Mouse (Mus musculus) gastrocnemius, postnatal 36 days (tissue): ENCODE measurements around the gene Chst3. TPM values are rescaled to one million over a fixed set of nuclear protein-coding genes. Genes with fewer than 3 reads are reported as not detected.
"Not testable (repeated sequence)": the region's sequence is repeated elsewhere in the genome, so short reads cannot be mapped to it uniquely, and the experiment has no call there.

Source experiments
- DNase-seq, 2 experiments: peaks; one replicate each; pipeline ENCODE4 v3.0.0; 2022
- intact Hi-C: fragments of 180-260 bp; cut with DNase I; formaldehyde crosslinking; loops from one replicate; pipeline ENCODE4 v1.15.1; 2025
- total RNA-seq, 2 experiments: library from RNA; stranded (reverse); gene quantifications; 2 replicates each; pipeline ENCODE4 v1.2.3; 2021

Gene Chst3
- total RNA-seq, 2 experiments from 2014 or later, result 0.36 to 0.37 TPM

DNA sequence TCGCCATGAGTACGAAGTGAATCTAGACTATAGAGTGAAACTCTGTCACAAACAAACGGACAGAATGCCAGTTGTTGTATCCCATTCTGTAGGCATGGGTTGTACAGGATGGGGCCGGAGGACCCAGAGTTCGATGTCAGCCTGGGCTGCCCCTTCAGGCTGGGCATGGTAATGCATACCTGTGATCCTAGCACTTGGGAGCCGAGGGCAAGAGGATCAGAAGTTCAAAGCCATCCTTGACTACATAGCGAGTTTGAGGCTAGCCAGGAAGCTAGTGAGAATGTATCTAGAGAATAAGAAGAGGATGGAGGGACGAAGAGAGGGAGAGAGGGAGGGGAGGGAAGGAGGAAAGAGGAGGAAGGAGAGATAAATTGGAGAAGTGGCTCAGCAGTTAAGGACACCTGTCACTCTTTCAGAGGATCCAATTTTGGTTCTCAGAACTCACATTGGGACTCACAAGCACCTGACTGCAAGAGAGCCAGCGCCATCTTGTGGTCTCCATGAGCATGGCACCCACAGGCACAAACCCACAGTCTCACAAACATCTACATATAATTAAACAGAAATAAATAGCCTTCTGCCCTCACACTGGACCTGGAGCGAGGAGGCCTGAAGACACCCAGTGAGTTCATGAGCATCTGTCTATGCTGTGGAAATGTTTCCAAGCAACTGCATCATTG lies 18.6 kb upstream of the Chst3 start:
- peak; percentile 64 to 71 for DNase-seq
- intact Hi-C loops, result loop anchor here (2.0 kb wide), 2 partner anchors 47 to 89 kb away; no protein-coding TSS in a partner anchor

DNA sequence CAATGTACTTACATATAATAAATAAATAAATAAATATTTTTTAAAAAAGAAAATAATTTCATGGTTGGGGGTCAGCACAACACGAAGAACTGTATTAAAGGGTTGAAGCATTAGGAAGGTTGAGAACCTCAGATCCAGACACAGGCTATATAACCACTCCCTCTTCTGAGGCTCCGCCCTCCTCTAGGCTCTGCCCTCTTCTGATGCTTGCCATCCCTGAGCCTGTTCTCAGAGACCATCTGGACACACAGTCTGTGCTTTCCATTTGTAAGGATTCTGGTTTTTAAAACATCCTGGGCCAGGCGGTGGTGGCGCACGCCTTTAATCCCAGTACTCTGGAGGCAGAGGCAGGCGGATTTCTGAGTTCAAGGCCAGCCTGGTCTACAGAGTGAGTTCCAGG lies 16.8 kb upstream of the Chst3 start:
- DNase-seq, result not testable (repeated sequence)
- intact Hi-C loops, result loop anchor here (2.0 kb wide), 1 partner anchor 87 kb away; no protein-coding TSS in a partner anchor

DNA sequence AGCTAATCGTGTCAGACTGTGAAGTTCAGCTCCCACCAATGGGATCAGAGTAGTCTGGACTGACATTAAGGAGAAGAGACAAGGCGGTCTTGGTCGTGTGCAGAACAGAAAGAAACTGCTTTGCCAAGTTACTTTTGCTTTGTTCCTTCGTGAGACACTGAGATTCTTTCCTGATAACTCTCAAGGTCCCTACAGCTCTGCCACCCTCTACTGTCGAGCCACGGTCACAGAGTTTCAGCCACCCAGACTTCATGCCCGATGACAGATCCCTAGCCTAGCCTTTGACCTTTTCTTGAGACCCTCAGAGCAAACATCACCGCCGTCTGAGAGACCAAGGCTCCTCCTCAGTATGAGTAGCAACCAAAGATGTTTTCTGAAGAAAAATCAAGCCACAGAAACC lies 14.9 kb upstream of the Chst3 start:
- no peak for DNase-seq
- intact Hi-C loops, result no loop called here

DNA sequence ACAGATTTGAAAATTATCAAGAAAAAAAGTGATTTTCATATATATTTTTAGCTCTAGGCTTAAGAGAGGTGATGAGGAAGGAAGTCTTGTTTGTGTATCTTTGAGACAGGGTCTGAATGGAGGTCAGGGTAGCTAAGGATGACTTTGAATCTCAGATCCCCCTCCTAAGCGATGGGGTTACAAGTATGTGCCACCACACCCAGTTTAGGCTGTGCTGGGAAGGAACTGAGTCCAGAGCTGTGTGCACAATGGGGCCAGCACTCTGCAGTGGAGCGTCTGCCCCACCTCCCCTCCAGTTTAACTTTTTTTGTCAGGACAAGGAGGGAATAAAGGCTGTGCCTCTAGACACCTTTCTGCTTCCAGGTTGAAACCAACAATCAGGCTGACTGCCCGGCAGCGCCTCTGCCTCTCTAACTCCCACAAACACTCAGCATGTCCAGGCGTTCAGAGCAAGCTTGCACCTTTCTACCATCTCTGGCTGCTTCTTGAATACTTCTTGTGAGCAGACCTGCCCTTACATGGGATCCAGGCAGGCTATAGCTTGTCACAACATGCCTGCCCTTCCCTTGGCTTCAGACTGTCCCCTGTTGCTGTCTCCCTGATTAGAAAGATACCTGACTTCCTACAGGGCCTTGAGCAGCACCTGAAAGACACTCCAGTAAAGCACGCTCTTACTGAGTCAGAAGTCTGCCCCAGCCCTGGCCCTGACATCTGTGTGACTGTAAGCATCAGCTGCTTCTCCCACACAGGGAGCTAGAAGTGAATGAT lies 11.4 kb upstream of the Chst3 start:
- no peak for DNase-seq
- intact Hi-C loops, result no loop called here

DNA sequence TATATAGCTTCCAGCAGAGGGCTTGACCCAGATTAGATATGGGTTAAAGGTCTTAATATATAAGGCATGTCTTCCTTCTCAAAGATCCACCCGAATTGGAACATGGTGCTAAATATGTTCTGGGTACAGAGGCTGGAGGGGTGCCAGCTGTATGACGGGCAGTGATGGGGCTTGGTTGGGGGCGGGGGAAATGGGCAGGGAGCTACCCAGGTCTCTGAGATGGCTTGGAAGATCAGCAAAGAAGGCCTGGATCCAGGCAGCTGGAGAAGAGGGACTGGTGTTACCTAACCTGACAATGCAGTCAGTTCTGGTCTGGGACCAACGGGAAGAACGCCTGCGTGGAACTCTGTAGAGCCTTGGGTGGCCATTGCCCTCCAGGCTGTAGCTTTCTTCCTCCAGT lies 10.1 kb upstream of the Chst3 start:
- no peak for DNase-seq
- intact Hi-C loops, result no loop called here

DNA sequence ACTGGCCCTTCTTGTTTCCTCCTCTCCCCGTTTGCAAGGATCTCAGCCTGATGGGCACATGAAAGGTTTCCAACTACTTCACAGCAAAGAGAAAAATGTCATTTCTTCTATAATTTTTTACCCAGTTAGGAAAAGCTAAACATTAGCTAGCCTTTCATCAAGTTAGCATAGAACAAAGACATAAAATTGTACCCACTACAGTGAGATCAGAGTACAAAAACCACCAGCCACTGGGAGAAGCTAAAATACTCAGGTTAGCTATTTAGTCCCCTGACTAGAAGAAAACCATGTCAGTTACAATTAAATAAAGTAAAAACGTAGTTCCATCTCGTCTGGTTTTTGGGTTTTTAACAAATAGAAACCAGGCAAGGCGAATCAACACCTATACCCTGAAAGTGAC lies 8.6 kb upstream of the Chst3 start:
- DNase-seq, result no peak
- intact Hi-C loops, result no loop called here

DNA sequence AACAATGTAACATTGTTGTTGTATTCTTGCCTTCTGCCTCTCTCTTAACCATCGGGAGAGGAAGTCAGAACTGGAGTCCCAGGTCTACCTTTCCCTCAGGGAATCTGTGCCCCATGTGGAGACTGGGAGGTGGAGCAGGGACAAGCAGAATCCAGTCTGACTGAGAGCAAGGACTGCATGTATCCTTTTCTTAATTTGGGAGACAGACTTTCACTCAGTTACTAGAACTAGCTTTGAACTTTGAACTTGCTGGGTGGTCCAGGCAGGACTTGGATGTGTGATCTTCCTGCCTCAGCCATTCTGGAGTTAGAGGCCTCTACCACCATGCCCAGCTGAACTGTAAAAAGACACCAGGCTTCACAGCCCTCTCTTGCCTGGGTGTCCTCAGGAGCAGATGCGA lies 5.5 kb upstream of the Chst3 start:
- intact Hi-C loops, result no loop called here
- DNase-seq, result no peak

DNA sequence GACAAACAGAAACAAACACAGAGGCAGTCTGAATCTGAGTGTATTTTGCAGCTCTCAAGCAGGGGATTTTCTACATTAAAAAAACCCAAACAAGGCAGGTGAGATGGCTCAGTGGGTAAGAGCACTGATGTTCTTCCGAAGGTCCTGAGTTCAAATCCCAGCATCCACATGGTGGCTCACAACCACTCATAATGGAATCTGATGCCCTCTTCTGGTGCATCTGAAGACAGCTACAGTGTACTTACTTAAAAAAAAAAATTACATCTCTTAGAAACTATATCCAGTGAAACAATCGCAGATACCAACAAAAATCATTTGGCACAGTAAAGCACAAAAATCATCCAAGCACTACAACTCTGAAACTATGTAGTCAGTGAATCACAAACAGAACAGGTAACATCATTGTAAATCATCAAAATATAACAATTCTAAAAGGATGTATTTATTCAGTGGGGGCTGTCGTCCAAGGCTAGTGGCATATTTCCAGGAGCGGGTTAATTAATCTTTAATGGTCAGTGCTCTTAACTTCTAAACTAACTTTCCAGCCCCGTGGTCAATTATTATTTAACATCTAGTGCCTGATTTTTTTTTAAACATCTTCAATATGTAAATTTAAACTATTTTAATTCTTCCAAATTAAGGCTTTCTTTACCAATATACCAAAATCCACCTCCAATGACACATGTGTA lies 2.7 kb upstream of the Chst3 start:
- DNase-seq, intact Hi-C loops: not testable (repeated sequence)

DNA sequence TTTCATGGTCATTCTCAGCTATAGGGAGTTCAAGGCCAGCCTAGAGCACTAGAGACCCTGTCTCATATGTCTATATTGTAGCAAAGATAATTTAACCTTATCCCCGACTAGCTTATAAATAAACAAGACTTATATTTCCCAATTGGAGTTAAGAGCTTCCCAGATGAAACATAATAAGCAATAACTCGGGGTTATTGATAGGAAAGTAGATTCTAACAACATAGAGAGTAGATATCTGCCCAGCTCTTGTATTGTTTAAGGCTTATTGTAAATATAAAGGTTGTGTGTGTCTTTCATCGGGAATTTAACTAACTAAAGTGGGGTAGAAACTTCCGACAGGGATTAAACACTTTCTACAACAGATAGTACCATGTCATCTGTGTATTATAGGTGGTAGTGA lies 1.5 kb upstream of the Chst3 start:
- no peak for DNase-seq
- intact Hi-C loops, result no loop called here

DNA sequence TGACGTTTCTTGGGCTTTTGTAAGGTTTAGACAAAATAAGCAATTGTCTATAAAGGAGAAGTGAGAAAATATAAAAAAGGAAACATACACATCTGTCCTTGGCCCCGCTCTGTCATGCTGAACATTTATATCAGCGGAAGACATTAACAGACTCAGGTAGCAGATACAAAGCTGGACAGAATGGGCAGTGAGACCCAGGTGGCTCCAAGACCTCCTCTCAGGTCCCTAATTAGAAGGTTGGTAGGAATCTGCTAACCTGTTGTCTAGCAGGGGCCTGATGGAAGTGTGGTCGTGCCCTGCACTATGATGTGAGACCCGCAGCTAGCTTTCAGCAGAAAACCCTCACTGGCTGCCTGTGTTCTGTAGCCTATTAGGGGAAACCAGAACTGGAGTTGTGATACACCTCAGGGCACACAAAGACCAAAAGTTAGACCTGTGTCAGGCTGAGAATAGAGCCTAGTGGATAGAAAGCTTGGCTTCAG lies 1.0 kb upstream of the Chst3 start:
- intact Hi-C loops, result no loop called here

DNA sequence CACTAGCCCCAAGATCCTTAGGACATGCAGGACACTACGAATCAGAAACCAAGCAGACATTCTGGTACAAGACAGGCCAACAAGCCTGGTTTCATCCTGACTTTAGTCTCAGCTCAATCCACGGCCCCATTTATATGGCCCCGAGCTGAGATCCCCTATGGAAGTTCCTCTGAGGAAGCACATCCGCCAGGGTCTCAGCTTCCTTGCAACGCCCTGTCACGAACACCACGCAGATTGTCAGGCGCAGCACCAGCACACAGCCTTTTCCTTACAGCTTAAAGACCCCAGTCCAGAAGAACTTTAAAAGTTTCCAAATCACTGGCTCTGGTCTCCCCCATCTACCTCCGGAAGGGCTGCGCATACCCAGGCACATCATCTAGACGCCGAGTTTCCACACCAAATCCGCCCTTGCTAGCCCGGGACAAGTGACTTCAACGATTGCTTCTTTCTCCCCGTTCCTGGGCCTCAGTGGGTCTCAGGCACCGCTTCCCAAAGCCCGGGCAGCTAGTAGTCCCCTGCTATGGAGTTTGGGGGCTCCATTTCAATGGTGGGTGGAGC lies 948 bp downstream of the Chst3 start:
- DNase-seq, result no peak
- intact Hi-C loops, result no loop called here

More for the DNA sequence above, 1.0 kb upstream of the Chst3 start:
- DNase-seq, result no peak

DNA sequence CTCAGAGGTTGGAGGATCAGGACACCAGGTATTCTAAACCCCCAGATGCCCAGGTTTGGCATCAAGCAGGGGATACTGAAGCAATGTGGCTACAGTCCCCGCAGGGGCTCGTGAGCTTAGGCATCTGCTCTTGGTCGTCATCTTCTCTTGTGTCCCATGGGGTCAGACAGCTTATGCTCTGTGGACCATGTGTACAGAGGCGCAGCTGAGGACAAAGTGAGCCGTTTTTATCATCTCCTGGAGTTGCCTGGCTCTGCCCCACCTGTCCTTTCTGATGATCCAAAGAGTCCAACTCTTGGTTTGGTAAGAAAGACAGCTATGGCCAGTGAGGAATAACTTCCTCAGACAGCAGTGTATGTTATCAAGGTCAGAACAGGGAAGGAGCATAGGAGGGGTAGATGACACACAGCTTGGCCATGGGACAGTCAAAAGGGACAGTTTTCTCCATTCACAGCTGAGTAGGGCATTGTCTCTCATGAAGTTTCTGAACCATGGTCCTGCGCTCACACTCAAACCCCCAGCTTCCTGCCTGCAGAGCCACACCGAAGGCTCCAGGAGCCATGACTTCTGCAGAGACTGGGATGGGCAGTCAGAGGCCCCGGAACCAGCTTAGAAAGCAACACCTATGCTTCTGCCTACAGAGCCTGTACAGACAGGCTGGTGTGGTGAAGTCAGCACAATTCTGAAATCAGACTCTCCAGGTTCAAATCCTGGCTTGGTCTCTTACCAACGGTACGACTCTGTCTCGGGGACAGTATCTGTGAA lies 2.5 kb downstream of the Chst3 start:
- intact Hi-C loops, result no loop called here
- no peak for DNase-seq

DNA sequence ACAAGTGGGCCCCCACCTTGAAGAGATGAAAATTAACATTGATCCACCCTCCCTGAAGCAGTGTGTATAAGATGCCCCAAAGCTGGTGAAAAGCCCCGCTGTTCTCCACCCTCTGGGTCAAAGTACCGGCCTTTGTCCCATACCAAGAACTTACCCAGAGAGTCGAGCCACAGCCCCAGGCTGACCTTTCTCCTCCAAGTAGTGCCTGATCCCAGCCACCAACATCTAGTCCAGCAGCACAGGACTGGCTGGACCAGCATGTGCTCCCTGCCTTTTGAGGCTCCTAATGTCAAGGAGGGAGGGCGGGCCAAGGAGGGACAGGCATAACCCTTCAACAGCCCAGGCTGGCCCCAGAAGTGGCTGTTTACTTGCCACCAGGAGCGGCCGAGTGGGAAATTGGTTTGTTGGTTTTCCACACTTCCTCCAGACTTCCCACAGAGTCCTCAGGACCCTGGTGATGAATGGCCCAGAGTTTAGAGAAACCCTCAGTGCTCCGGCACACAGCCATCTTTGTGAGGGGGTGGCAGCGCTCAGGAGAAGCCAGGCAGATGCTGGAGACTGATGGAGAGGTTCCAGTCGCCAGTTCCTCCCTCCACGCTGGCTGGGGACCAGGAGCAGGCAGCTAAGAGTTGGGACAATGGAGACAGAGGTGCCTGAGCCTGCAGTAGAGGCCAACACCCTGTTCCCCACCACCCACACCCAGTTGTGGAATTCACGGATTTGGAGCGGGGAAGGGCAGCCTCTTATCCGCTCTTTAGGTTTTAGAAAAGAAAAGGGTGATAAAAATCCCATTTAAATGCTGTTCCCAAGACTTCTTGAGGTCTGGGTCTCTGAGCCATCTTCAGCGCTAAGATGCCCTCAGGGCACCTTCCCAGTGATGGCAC lies 3.7 kb downstream of the Chst3 start:
- DNase-seq, result no peak
- intact Hi-C loops, result no loop called here

DNA sequence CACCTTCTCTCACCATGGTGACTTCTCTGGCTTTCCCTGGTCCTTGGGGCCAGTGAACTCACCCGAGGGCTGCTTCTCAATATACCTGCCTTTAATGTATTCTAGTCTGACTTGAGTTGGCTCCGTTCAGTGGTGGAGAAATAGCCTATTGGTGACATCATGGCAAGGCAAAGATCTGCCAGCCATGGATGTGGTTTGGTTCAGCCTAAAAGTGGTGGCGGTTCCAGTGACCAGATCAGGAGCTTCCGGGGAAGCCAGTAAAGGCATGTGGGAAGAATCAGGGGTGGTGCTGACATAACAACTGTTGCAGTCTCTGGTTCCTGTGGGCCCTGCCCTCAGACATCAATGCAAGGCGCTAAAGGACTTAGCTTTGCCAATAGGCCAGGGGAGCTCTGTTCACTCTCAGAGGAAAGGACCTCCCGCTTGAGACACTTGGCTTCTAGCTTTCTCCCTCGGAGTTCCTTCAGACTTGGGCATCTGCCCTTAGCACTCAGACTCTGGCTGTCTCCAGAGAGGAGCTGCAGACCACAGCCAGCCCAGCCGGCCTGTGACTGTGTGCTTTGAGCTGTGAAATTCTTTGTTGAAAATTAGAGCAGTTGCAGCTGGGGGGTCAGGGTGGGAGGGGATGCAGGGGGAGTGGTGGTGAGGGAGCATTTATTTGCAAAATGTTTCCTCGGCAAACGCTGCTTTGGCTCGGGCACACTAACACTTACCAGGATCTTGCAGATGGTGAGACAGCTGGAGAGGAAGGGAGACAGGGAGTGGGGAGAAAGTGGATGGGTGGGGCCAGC lies 6.3 kb downstream of the Chst3 start:
- intact Hi-C loops, result no loop called here
- DNase-seq, result no peak

DNA sequence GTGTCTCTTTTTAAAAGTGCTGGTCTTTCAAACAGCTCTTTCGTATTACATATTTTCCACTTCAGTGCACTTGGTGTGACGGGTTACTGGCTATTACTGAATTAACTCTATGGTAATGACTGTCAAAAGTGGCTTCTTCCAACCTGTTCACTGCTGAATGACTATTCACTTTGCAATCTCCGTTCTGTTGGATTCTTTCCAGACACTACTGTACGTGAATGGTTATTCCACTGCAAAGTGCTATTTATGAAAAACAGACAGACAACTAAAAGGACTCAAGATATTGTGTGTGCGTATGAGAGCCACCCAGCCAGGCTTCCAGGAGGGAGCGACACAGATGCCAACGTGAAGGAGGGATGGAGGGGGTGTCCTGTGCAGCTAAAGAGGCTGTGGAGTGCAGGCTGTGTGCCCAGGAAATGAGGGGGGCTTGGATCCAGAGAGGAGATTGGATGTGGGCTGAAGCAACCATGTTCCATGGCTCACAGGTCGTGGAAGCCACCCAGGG lies 7.5 kb downstream of the Chst3 start:
- no peak for DNase-seq
- intact Hi-C loops, result no loop called here

DNA sequence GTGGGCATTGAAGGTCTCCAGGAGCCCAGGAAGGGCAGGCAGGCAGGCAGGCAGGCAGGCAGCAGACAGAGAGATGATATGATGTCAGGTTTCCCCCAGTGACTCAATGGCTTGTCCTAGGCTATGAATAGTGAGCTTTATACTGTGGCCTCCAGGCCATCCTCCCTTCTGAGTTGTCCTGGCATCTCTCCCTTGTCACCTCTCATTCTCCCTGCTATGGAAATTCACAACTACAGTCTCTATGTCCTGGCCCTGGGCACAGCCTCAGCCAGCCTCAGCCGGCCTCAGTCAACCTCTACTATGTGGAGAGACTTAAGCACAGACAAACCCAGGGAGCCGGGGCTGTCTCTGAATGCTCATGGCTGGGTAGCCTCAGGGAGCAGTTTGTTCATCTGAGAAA lies 8.6 kb downstream of the Chst3 start:
- DNase-seq, result no peak
- intact Hi-C loops, result no loop called here

DNA sequence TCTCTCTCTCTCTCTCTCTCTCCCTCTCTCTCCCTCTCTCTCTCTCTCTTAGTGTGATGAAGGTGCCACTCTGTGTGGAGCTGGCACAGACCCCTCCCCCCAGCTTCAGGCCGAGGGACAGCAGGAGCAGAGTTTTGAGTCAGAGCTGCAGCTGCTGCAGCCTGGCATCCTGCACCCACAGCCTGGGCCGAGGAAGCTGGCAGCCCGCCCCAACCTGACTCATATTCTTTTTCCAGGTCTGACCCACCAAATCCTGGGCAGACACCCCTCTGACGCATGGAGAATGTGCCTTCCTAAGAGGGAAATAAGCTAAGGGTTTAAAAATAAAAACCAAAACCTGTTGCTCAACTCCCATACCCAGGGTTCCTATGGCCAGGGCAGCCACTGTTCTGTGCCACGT lies 9.8 kb downstream of the Chst3 start:
- DNase-seq, result peak; percentile 73 to 85
- intact Hi-C loops, result no loop called here

DNA sequence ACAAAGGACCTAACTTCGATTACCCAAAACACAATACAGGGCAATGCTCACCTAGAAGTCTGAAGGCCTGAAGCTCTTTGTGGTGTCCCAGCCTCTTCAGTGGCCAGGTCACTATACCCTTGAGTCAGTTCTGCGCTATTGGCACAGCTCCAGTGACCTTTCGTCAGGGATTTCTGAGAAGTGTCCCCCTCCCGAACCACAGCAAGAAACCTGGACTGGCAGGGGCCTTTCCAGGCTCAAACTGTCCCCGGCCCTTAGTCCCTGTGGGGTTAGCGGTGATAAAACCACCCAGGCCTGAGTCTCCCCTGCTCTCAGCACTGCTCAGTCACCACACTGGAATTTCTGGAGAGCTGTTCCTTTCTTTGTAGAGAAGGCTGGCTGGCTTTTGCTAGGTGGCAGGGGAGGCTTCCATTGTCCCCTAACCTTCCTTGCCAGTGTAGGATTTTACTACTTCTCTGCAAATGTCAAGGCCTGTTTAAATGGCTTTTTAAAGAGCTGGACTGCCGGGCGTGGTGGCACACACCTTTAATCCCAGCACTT lies 11.8 kb downstream of the Chst3 start:
- no peak for DNase-seq
- intact Hi-C loops, result no loop called here
